Mouse (Mus musculus) testis, postnatal 14 days (tissue): ENCODE results near the gene Alg9.

ENCODE experiments used
- DNase-seq: peaks from one replicate; pipeline ENCODE4 v3.0.0; 2021; ENCODE audit warnings: low spot score

Gene Alg9

DNA sequence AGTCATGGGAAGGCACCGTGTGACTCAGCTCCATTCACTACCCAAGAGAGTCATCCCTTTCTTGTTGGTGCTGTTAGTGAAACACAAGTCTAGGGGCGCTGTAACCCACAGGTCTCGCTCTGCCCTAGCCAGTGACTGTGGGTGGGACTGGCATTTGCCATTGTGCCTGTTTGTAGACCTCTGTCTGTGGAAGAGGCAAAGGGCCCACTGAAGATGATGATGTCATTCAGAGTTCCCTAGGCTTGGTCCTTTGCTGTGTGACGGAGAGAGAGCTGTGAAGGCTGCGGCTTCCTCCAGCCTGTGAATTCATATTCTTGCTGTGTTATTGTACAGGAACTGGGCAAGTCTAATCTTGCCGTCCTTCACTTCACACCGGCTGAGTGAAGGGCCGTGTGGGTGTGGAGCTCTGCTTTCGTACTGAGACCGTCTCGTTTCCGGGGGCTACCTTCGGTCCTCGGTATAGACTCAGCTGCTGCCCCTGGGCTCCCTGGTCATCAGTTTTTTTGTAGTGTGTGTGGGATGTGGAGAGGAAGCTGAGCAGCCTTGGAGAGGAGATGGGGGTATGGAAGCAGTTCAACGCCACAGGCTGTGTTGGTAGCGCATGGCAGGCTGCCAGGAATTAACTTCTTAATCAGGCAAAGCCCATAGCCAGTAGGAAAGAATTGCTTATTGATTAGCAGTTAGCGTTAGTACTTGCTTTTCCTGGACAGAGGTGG, 78.0 kb downstream of the Alg9 start:
- DNase-seq: no peak

DNA sequence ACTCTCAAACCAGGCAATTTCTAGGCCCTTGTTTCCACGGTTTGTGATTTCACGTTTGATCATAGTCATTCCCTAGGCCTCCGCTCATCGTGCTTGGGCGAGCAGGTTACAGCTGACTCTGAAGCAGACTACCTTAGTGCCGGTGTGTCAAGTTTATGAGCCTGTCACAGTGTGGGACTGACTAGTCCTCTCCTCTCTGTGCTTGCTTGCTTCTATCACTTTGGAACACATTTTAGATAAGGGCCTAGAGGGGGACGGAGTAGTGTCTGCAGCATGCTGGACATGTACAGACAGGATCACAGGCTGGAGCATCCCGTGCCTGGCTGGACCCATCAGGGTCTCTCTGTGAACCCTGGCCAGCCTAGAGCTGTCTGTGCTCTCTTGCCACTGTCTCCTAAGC, 79.6 kb downstream of the Alg9 start:
- DNase-seq: no peak

DNA sequence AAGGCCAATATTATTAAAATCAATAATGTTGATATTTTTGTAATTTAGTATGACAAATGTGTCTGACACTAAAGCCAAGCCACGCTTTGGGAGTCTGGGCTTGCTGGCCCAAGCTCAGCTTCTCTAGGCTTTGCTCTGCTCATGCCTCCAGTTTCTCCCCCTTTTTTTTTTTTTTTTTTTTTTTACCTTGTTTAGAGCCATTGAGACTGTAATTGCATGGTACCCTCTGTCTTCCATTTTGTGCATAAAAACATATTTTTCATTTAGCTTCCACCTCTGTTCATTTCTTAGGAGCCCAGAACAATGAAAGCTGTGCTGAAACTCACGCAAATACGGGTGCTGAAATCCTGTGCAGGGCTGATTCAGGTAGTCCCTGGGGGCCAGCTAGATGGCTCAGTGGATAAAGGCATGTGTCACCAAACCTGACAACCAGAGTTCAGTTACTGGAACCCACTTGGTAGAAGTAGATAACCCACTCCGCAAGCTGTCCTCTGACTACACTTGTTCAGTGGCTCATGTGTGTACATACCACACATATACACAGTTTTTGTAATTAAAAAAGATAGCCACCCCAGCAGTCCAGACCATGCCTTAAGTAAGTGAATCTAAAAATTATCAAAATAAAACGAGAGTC, 80.4 kb downstream of the Alg9 start:
- DNase-seq: no peak

DNA sequence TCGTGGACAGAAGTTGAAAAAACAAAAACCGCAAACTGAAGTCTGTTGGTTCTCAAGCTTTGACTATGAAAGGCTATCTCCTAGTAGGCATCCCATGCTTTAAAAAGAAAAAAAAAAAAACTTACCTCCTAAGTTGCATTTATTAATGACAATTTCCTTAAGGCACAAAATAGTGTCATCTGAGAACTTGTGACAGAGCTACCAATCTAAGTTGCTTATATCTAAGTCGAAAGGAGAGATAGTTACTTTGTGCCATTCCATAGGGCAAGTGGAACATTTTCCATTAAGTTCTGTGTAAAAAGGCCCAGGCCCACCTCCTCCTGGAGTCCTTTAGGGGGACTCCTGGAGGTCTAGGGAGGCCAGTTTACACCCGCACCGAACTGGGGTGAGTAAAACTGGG, 81.0 kb downstream of the Alg9 start:
- no peak for DNase-seq

DNA sequence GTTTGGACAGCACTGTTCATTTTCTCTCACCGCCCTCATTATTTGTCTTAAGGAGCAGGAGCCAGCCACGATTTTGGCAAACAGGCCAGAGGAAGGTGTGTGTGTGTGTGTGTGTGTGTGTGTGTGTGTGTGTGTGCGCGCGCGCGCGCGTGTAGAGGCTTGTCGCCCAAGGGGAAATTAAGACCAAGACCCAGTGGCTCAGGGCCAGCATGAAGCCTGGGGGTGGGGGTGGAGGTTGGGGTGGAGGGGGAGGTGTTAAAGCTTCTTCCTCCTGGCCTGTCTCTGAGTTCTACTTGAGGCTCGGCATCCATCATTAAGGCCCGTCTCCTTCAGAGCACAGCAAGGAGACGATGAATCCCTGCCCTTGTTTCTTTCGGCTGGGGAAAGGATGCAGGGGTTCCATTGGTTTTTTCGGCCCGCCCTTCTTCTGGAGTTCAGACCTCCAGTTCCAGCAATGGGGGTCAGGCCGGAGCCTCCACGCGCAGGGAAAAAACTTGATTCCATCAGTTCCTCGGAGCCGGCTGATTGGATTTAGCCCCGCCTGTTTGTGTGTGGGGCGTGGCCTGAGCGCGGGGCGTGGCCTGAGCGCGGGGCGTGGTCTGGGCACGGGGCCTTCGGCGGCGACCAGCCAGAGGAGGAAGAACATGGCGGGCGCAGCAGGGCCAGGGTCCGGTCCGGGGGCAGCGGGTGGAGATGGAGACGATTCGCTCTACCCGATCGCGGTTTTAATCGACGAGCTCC, 81.7 kb downstream of the Alg9 start:
- DNase-seq: peak; percentile 92

DNA sequence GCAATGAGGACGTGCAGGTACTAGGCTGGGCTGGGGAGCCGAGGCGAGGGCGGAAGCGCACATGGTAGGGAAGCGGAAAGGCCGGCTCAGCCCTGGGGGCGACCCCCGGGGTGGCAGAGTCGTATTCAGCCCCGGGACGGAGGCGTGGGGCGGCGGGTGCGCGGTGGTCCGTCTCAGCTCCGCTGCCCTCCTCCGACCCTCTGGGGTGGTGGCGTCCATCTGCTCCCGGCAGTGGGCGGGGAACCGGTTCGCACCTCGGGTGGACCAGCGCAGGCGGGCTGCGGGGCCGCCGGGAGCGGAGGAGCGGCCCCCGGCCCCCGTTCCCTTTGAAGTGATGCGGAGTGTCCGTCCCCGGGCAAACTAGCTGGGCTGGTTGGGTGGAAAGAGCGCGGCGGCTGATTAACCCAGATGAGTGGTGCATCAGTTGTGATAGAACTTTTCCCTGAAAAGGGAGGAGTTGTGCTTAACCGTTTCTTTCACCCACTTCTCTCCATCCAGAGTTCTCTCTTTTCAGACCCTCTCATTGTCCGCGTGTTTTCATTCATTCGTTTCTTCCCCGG, 82.3 kb downstream of the Alg9 start:
- DNase-seq: no peak

DNA sequence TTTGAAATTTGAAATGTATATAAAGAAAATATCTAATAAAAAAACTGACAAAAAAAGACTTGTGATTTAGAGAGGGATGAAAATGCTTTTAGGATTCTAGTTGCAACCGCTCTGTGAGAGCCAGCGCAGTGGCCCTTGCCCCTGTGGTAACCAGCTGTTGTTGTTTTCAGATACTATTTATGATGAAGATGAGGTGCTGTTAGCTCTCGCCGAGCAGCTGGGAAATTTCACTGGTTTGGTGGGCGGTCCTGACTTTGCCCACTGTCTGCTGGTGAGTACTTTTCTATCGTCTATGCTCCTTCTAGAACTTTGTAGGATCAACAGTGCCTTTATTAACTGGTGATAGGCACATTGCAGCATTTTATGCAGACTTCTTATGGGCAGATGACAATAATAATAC, 83.9 kb downstream of the Alg9 start:
- no peak for DNase-seq

DNA sequence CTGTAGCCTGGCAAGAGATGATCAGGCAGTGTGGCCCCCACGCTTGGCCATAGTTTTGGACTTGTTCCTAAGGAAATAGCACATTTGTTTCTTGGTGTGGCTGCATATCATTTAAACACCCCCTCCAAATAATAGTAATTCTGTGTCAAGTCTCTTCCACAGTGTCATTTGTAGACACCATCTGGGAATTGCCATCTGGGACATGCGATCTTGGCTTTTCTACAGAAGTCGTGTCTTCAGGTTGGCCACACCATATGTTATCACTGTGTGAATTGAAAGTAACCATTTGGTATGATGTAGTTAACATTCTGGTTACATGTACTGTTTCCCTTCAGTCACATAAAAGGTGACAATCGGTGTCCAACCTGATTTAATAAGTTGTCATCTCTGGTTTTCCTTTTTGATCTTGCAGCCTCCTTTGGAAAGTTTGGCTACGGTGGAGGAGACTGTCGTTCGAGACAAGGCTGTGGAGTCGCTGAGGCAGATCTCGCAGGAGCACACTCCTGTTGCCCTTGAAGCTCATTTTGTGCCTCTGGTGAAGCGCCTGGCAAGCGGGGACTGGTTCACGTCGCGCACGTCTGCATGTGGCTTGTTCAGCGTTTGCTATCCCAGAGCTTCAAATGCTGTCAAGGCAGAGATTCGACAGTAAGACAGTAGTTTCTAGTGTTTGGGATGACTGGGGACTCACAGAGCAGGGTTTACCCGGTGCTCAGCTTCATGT, 86.5 kb downstream of the Alg9 start:
- DNase-seq: no peak

DNA sequence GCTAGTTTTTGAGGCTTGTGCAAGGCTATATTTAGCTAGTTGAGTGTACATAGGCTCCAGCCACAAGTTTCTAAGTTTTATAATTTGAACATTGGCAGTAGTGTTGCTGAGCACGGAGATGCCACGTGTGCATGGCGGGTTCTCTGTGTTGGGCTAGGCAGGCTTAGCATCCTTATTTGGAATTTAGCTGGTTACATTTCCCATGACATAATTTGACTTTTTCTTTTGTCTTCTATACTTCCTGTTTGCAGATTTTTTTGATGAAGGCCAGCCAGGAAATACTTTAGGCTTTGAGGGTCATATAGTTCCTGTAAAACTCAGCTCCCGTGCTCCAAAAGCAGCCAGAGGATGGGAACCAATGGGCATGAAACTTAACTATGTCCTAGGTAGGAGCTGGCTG, 89.0 kb downstream of the Alg9 start:
- no peak for DNase-seq

DNA sequence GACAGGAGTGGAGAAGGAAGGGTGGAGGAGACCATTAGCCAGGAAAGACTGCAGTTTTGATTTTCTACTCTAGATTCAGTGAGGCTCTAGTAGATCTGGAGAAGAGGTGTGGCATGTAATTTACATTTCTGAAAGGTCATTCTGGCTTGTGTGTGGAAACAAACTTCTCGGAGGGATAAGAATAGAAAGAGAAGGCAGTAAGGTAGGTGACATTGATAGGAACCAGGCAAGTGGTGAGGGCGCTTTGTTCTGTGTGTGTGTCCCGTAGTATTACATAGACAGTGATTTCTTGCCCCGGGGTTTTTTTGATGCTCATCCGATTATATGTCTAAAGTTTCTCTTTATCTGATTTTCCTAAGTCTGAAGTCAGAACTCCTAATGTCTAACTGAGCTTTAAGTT, 90.1 kb downstream of the Alg9 start:
- no peak for DNase-seq

DNA sequence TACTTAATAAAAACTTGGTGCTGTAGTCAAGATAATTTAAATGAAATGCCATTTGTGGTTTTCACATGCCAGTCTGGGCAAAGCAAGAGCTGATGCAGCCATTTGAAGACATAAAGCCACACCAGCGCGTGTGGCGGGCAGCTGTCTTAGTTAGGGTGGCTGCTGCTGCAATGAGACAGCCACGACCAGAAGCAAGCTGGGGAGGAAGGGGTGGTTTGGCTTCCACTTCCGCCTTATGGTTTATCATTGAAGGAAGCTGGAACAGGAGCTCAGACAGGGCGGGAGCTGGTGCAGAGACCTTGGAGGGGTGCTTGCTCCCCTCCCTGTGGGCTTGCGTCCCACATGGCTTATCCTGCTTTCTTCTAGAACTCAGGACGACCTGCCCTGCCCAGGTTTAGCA, 91.0 kb downstream of the Alg9 start:
- DNase-seq: no peak

DNA sequence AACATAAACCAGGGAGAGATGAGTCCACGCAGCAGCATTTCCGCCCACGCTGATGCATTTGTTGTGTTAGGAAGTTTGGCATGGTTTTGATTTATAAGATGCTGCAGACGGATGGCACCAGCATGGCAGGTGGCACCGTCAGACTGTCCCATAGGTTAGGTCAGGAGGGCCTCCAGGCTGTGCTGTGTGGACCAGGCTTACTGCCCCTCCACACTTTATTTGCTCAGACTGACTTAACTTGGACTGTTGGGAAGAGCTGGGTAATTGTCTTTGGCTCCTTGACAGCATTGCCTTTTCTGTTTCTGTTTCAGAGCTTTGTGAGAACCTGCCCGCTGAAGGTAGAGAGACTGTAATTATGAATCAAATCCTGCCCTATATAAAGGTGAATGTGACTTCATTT, 92.2 kb downstream of the Alg9 start:
- DNase-seq: no peak

DNA sequence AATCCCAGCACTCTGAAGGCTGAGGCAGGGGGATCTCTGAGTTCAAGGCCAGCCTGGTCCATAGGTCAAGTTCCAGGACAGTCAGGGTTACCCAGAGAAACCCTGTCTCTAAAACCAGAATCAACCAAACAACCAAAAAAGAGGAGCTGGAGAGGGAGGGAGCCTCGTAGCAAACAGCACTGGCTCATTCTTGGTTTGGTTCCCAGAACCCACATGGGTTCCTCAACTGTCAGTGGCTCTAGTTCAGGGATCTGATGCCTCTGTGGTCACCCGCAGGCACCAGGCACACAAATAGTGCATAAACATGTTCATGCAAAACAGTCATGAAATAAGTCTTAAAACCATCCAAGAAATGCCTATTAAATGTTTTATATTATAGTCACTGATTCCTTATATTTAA, 93.4 kb downstream of the Alg9 start:
- DNase-seq: no peak

DNA sequence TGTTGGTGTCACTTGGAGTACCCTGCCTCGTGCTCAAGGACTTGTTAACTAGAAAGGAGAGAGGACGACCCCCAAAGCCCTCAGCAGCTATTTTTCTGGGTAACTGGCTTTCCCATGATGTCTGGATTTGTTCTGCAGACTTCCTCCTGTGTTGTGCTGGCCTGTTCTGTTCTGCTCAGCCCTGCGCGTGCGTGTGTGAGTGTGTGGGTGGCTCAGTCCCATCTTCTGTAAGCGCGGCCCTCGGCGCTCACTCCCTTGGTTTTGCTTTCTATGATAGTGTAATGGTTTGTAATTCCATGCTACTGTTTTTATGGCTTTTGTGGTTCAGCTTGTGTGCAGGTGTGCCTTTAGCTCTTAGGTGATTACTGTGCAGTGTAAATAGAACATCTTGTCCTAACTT, 98.4 kb downstream of the Alg9 start:
- no peak for DNase-seq

DNA sequence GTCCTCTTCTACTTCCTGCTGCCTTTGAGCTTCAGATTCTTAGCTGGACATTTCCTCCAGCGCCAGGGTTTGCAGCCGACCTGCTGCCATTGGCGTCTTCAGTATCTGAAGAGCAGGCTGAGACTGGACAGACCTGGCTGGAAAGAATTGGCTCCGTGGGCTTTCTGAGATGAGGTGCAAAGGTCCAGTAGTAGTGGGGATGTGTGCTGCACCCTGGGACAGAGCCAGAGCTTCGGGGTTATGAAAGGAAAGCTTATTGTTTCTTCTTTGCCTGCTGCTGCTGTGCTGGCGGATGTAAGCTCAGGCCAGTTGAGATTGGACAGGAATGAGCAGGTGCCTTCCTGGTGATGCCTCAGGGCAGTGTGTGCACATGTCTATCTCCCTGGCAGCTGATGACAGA, 99.2 kb downstream of the Alg9 start:
- DNase-seq: no peak

DNA sequence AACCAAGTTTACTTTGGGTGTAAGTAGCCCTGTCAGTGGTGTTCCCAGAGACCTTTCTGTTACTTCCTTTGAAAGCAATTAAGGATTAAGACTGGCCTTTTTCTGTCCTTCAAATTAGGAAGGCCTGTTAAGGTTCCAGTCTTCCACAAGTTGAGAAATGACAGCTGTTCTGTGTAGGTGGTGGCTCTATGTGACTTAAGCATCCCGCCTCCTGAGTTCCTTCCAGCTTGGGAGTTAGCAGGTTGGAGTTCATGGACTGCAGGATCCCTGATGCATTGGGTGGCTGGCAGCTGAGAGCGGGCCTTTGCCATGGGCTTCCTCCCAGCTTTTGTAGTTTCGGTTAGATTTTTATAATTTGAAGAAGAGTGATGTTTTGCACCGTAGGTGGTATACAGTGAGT, 100.7 kb downstream of the Alg9 start:
- DNase-seq: no peak

DNA sequence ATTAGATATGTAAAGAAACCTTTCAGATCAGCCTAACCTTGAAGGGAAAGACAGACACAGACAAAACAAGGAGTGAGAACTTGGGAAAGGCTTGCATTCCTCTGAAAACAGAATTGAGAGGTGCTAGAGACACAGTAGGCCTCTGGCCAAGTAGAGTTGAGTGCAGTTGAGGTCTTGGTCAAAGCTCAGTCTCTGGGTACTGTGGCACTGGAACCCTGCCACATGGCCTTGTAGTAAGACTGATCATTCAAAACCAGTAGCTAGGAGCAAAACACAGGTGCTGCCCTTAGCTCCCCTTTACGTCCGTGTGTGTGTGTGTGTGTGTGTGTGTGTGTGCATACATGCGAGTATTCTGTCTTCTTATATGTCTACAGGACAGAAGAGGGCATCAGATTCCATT, 101.5 kb downstream of the Alg9 start:
- no peak for DNase-seq

DNA sequence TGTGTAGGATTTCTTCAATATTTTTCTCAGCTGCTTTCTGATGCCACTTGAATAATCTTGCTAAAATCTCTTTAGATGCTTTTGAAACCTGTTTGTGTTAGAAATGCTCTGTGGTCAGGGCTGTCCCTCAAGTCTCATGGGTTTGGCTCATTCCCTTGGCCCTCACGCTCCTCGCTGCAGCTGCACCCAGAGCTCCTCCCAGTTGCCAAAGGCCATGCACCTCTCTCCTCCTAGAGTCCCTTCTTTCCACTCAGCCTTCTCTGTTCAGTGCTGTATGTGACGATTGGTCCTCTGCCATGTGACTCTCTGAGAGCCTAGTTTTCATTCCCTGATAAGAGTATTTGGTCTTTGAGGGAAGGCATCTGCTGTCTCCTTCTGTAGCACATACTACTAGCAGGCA, 102.6 kb downstream of the Alg9 start:
- DNase-seq: no peak

DNA sequence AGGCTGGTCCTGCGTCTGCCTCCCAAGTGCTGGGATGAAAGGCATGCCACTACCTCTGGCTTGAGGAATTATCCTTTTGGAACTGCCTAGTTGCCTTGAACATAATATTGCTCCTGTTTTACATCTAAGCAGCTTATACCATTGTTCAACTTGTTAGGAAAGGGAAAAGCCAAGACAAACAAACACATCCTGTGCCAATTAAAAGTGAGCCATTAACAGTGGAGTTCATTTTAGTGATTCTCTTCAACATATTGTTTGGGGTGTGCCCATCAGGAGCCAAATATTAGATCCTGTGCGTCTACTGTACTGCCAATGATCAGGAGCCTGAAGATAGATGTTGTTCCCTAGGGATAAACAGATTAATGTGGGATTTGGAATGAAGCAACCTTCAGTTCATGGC, 107.4 kb downstream of the Alg9 start:
- DNase-seq: no peak

DNA sequence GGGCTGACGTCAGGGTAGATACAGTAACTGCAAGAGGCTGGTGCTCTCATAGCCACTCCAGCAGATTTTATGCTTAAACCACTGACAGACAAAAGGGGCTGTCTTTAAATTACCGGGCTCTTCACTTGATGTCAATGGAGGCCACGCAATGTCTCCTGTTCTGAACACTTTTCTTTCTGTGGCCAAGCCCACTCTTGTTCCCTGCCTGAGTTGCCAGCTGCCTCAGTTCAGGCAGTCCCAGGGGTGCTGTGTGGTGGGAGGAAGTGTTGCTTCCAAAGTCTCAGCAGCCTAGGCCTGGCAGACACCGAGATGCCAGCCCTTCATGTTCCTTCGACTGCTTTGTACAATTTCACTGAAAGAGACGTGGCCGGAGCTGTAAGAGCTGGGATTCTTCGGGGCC, 109.3 kb downstream of the Alg9 start:
- no peak for DNase-seq

DNA sequence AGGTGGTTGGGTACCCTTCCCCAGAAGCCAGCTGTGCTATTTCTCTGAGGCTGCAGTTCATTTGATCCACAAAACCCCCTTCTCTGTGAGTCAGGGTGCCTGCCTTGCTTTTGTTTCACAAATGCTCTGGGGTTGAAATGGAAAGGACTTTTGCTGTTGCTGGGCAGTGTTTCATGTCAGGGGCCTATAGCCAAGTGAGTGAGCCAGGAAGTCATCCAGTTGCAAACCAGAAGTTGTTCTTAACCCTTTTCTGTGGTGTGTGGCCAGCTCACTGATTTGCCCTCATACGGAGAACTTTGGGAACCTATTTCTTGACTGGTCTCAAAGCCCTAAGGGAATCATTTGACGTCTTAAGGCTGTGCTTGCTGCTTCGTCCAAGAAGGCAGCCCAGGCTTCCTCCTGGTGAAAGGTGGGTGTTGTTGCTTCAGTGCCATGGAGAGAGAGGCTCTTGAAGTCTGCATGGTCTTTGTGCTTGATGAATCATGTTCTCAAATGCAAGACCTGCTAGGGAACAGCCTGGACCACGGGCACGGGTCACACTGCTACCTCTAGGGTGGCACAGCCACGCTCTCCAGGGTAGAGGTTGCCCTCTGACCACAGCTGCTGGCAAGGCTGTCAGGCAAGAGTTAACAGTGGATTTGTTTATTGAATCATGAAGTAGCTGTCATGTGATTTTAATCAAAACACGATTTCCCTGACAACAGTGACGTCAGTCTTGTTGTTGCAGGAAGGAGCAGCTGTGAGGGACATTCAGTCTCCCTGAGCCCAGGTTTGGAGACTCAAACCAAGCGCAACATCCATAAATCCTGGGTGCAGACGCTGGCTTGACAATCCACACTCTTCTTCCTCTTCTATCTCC, 110.2 kb downstream of the Alg9 start:
- DNase-seq: no peak

DNA sequence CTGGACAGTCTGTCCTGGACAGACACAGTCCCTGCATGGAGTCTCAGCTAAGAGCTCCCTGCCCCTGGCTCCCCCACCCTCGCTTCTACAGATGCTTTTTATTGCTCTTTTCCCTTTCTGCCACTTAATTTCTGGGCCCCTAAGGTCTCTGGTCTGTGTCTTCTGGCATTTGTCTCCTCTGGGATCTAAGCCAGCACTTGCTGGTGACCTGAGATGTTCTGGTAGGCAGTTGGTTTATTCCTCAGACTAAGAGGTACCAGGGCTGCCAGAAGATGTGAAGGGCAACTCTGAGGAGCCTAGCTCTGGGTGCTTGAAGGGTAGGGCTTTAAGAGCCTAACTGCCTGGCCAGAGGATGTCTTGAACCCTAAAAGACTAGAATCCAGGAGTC, 110.8 kb downstream of the Alg9 start:
- DNase-seq: no peak
